Mouse (Mus musculus): ENCODE results near the gene Hsf5. TPM values are rescaled to one million over a fixed set of nuclear protein-coding genes. Genes with fewer than 3 reads are reported as not detected.

Hsf5 gene
- polyA plus RNA-seq, 1 experiment from 2014 or later = 0.41 TPM

DNA sequence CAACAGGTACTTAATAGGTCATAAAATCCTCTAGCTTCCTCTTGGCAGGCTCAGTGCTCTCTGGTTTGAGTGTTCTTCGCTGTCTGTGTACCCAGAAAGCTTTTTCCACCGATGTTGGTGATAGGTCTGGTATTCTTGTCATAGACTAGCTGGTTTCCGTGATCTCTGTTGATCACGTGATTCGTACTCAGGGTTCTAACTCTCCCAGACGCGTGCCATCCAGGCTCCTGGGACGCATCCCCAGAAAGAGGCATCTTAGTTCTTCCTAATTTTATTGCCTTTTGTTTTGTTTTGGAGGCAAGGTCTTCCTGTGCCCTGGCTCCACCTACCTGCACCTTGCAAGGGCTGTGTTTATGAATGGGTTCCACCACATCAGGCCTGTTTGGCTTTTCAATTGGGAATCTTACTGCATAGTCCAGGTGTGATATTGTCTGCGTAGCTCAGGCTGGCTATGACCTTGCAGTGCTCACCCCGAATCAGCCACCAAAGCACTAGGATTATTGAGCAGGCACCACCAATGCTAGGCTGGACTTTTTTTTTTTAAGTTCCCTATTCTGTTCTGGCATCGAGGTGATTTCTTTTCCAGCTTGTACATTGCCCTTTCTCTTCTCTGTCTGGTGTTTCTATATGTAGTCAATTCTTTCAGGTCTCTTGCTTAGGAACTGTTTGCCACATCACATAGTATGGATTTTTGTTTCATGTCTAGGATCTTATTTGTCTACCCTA, 71.7 kb downstream of the Hsf5 start:
- ATAC-seq (ENCODE audit: insufficient read depth) = no peak
- Histone ChIP-seq H3K4me1 (ENCODE audit: insufficient read depth) (peaks cover 6% of the 10 kb centered on the region), H3K27ac (ENCODE audit: low read depth) (peak overlapping the region; percentile 66), H3K9ac (no peak overlapping the region), H3K27me3 (ENCODE audit: insufficient read depth, low read length) (no peaks in the 10 kb centered on the region), H3K4me2 (peak overlapping the region; percentile 53), H3K9me3 (ENCODE audit: low read depth, low read length) (no peaks in the 10 kb centered on the region), H3K4me3 (ENCODE audit: low read depth, low read length) (no peak overlapping the region), H3K36me3 (ENCODE audit: insufficient read depth) (no peaks in the 10 kb centered on the region)
- no peak for TF ChIP-seq CTCF (IDR thresholded peaks at IDR 0.05; ENCODE audit: low read depth)
- whole genome bisulfite sequencing = 68% methylated on average over 11 of the region's 11 CpGs
- no peak for DNase-seq

DNA sequence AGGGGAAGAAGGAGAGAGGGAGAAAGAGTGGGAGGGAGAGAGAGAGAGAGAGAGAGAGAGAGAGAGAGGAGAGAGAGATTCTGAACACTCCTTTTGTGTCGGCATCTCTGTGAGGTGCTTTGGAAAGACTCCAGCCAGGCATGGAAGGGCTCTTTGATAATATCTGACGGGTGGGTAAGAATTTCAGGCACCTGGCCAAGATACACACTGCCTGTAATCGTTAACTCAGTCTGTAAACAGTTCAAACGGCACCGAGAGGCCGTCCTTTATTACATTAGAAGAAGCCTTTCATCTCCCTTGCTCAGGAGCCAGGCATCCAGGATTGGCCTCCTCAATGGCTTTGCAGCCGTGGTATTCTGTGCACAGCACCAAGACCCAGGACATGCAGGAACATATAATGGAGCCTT, 72.4 kb downstream of the Hsf5 start:
- Histone ChIP-seq H3K4me1 (ENCODE audit: insufficient read depth) (peaks cover 6% of the 10 kb centered on the region), H3K9ac (no peak overlapping the region), H3K9me3 (ENCODE audit: low read depth, low read length) (no peaks in the 10 kb centered on the region), H3K27ac (ENCODE audit: low read depth) (peak overlapping the region; percentile 92), H3K27me3 (ENCODE audit: insufficient read depth, low read length) (no peaks in the 10 kb centered on the region), H3K4me2 (peak overlapping the region; percentile 53), H3K36me3 (ENCODE audit: insufficient read depth) (no peaks in the 10 kb centered on the region), H3K4me3 (ENCODE audit: low read depth, low read length) (no peak overlapping the region)
- TF ChIP-seq CTCF (IDR thresholded peaks at IDR 0.05; ENCODE audit: low read depth) = no peak
- peak; percentile 89 for DNase-seq
- under 1% methylated on average over 7 of the region's 7 CpGs for WGBS
- ATAC-seq (ENCODE audit: insufficient read depth) = peak; percentile 86

DNA sequence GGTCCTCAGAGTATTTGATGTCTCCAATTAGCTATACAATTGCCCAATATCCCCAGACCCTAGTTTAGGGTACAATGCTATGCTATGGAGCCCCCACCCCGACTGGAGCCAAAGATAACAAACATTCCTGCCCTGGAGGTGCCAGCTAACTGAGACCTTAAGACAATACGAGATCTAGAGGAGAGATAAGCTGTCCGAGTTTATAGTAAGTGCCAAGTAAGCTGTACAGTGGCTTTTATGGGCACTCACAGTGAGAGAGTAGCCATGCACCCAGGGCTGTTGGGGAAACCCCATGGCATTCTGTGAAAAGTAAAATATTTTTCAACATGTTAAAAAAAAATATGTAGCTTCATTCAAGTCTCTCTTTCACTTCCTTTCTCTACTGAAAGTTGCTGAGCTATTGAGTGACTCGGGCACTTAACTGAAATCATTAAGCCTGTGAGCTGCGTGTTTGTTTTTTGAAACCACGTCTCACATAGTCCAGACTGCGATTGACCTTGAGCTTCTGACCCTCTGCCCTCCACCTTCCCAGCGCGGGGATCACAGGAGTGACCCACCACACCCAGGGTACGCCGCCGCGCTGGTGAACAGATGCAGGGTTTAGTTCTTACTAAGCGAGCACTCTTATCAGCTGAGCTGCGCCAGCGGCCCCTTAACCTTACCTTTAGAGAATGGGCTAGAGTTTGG, 73.2 kb downstream of the Hsf5 start:
- no peak for DNase-seq
- Histone ChIP-seq H3K27ac (ENCODE audit: low read depth) (peak overlapping the region; percentile 92), H3K27me3 (ENCODE audit: insufficient read depth, low read length) (no peaks in the 10 kb centered on the region), H3K4me1 (ENCODE audit: insufficient read depth) (peaks cover 6% of the 10 kb centered on the region), H3K36me3 (ENCODE audit: insufficient read depth) (no peaks in the 10 kb centered on the region), H3K9ac (peak overlapping the region; percentile 32), H3K4me2 (peak overlapping the region; percentile 53), H3K9me3 (ENCODE audit: low read depth, low read length) (no peaks in the 10 kb centered on the region), H3K4me3 (ENCODE audit: low read depth, low read length) (0 out of 2 replicates have a peak overlapping the region, but pooled peaks have one; percentile 12)
- whole genome bisulfite sequencing = 34% methylated on average over 16 of the region's 16 CpGs
- no peak for TF ChIP-seq CTCF (IDR thresholded peaks at IDR 0.05; ENCODE audit: low read depth)
- peak; percentile 39 for ATAC-seq (ENCODE audit: insufficient read depth)

DNA sequence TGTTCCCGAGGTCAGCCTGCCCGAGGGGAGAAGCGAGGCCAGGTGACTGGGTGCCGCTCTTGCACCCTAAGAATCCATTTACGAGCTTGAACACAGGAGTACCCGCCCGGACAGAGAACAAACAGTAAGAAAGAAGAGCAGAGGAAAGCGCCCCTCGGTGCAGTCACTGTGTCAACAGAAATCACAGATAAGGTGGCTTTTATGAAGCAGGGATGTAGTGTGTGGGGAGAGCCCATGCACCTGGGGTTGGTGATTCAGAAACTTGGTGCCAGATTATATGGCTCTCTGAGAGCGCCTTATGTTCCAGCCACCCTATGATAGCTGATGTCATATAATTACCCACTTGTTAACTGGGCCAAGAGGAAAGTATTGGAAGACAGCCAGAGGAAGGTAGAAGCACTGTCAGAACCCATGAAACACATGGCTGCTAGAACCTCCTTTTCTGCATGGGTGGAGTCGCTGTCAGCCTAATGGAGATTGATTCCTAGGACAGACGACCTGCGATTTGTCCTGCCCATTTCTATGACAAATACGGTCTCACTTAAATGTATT, 80.2 kb downstream of the Hsf5 start:
- TF ChIP-seq CTCF (IDR thresholded peaks at IDR 0.05; ENCODE audit: low read depth) = no peak
- WGBS = 45% methylated on average over 14 of the region's 14 CpGs
- 0 out of 2 replicates have a peak, but pooled peaks cover 5% of the 10 kb centered on the region for H3K4me1 ChIP-seq (ENCODE audit: insufficient read depth)
- H3K36me3 ChIP-seq (ENCODE audit: insufficient read depth) = no peaks in the 10 kb centered on the region
- peak overlapping the region; percentile 67; the same call in 1 of the 2 replicates for H3K27ac ChIP-seq (ENCODE audit: low read depth)
- H3K9ac ChIP-seq = no peak overlapping the region
- no peak overlapping the region for H3K4me3 ChIP-seq (ENCODE audit: low read depth, low read length)
- DNase-seq (peak; percentile 32), ATAC-seq (ENCODE audit: insufficient read depth) (peak; percentile 75; the same call in 1 of the 2 replicates)
- H3K9me3 ChIP-seq (ENCODE audit: low read depth, low read length) = no peaks in the 10 kb centered on the region
- peak overlapping the region; percentile 27 for H3K4me2 ChIP-seq
- H3K27me3 ChIP-seq (ENCODE audit: insufficient read depth, low read length) = no peaks in the 10 kb centered on the region

DNA sequence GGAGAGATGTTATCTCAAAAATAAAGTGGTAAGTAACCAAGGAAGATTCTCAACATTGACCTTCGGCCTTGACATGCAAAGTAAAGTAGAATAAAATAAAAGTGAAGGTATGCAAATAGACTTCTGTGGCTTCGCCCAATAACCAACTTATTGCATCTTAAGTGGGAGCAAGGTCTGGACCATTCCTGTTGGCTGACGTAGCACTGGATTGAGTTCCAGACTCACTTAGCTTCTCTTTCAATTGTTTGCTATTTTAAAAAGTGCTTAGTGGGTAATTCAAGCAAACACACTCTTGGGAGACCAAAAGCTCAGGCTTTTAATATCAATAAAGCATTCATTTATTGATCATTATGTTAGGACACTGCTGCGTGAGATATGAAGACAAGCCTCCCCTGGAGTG, 81.2 kb downstream of the Hsf5 start:
- no peak for ATAC-seq (ENCODE audit: insufficient read depth)
- peak overlapping the region; percentile 67; the same call in 1 of the 2 replicates for H3K27ac ChIP-seq (ENCODE audit: low read depth)
- H3K36me3 ChIP-seq (ENCODE audit: insufficient read depth) = no peaks in the 10 kb centered on the region

DNA sequence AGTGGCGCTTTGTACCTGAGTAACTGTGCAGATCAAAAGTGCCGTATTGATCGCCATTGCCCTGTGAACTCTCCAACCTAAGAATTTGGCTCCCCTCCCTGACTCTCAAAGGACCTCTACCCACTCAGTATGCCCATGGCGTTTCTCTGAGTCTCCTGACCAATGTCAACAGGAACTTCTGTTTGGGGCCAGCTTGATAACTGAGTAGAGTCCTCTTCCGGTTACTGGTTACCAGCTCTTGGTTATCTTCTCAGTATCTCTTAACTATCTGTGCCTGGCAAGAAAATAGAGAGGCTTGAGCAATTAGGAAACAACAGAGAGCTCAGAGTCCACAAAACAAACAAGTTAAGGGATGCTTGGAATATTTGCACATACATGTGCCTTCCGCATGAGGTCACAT, 84.1 kb downstream of the Hsf5 start:
- DNase-seq (no peak), ATAC-seq (ENCODE audit: insufficient read depth) (no peak)
- 58% methylated on average over 6 of the region's 6 CpGs for WGBS
- Histone ChIP-seq H3K9me3 (ENCODE audit: low read depth, low read length) (no peaks in the 10 kb centered on the region), H3K4me1 (ENCODE audit: insufficient read depth) (peaks cover 10% of the 10 kb centered on the region; the same call in 1 of the 2 replicates), H3K4me2 (no peak overlapping the region), H3K4me3 (ENCODE audit: low read depth, low read length) (no peak overlapping the region), H3K27me3 (ENCODE audit: insufficient read depth, low read length) (no peaks in the 10 kb centered on the region), H3K27ac (ENCODE audit: low read depth) (no peak overlapping the region; the same call in 1 of the 2 replicates), H3K36me3 (ENCODE audit: insufficient read depth) (no peaks in the 10 kb centered on the region), H3K9ac (no peak overlapping the region)
- TF ChIP-seq CTCF (IDR thresholded peaks at IDR 0.05; ENCODE audit: low read depth) = no peak

More for the DNA sequence above, 81.2 kb downstream of the Hsf5 start:
- H3K27me3 ChIP-seq (ENCODE audit: insufficient read depth, low read length) = no peaks in the 10 kb centered on the region
- H3K9ac ChIP-seq = no peak overlapping the region
- no peak for TF ChIP-seq CTCF (IDR thresholded peaks at IDR 0.05; ENCODE audit: low read depth)
- H3K4me1 ChIP-seq (ENCODE audit: insufficient read depth) = 0 out of 2 replicates have a peak, but pooled peaks cover 5% of the 10 kb centered on the region
- no peak overlapping the region for H3K4me3 ChIP-seq (ENCODE audit: low read depth, low read length)
- H3K9me3 ChIP-seq (ENCODE audit: low read depth, low read length) = no peaks in the 10 kb centered on the region
- H3K4me2 ChIP-seq = no peak overlapping the region
- WGBS = 71% methylated on average over 4 of the region's 4 CpGs
- no peak for DNase-seq
